Mouse (Mus musculus) cortical plate, adult 2 months (tissue): ENCODE results near the gene Hist1h2bq. TPM values are rescaled to one million over a fixed set of nuclear protein-coding genes. Genes with fewer than 3 reads are reported as not detected.
"Not testable (repeated sequence)": the region's sequence is repeated elsewhere in the genome, so short reads cannot be mapped to it uniquely, and the experiment has no call there.

ENCODE experiments used
- H3K27ac ChIP-seq: fragments of 200-500 bp; 2 replicates; pipeline ENCODE4 v1.5.1; 2012; ENCODE audit warnings: low read length, control low read depth, inconsistent platforms; ENCODE audit not compliant: insufficient read depth
- H3K4me1 ChIP-seq: fragments of 200-500 bp; 2 replicates; pipeline ENCODE4 v1.6.1; 2011; ENCODE audit warnings: low read length; ENCODE audit not compliant: control insufficient read depth, insufficient read depth
- H3K4me3 ChIP-seq: fragments of 200-500 bp; 2 replicates; pipeline ENCODE4 v1.5.1; 2011; ENCODE audit warnings: mild to moderate bottlenecking, low read length, control low read depth; ENCODE audit not compliant: insufficient read depth
- CTCF ChIP-seq: fragments of 200-500 bp; IDR thresholded peaks from 2 replicates; pipeline ENCODE4 v1.5.1; 2011; ENCODE audit warnings: mild to moderate bottlenecking, control low read depth, low read length; ENCODE audit not compliant: insufficient read depth; ENCODE audit errors: extremely low read depth
- POLR2A ChIP-seq: fragments of 200-500 bp; IDR thresholded peaks from 2 replicates; pipeline ENCODE4 v1.6.1; 2011; ENCODE audit warnings: mild to moderate bottlenecking, low read length, control low read depth; ENCODE audit not compliant: insufficient read depth; ENCODE audit errors: extremely low read depth
- polyA plus RNA-seq: library from polyadenylated mRNA; depleted of rRNA; stranded (reverse); fragments of >200 nt; gene quantifications from 2 replicates; pipeline ENCODE4 v1.2.3, GENCODE M21; 2012

Hist1h2bq gene
- polyA plus RNA-seq, 1 experiment = 1.7 TPM

DNA sequence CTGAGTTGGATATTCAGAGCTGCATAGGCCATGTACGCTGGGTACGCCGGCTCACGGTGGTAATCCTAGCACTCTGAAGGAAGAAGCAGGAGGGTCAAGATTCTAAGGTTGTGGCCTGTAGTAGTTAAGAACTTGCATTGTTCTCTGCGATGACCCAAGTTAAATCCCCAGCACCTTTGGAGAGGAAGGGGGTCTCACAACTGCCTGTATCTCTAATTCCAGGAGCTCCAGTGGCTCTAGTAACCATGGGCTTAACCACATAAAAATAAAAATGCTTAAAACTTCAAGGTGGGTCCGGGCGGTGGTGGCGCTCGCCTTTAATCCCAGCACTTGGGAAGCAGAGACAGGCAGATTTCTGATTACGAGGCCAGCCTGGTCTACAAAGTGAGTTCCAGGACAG is 20.3 kb upstream of the Hist1h2bq start:
- no peak overlapping the region for H3K4me3 ChIP-seq

DNA sequence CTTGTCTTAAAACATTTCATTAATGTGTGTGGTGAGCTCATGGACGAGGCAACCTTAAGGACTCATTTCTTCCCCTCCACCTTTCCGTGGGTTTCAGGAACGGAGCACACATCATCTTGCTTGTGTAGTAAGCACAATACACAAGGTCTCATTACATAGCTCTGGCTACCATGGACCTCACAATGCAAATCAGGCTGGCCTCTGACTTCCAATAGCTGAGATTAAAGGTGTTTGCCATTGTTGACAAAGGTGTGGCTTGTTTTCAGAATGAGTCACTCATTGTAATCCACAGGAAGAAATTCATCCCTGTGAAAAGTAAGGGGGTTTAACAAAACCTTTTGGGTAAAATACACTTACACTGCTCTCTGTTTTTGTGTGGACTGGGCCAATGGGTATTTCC is 18.5 kb upstream of the Hist1h2bq start:
- no peaks in the 10 kb centered on the region for H3K4me1 ChIP-seq
- no peak for TF ChIP-seq CTCF
- TF ChIP-seq POLR2A = no peak
- H3K27ac ChIP-seq = no peak overlapping the region
- no peak overlapping the region for H3K4me3 ChIP-seq

More for the DNA sequence above, 20.3 kb upstream of the Hist1h2bq start:
- TF ChIP-seq CTCF (no peak), POLR2A (no peak)
- Histone ChIP-seq H3K4me1 (no peaks in the 10 kb centered on the region), H3K27ac (no peak overlapping the region)

DNA sequence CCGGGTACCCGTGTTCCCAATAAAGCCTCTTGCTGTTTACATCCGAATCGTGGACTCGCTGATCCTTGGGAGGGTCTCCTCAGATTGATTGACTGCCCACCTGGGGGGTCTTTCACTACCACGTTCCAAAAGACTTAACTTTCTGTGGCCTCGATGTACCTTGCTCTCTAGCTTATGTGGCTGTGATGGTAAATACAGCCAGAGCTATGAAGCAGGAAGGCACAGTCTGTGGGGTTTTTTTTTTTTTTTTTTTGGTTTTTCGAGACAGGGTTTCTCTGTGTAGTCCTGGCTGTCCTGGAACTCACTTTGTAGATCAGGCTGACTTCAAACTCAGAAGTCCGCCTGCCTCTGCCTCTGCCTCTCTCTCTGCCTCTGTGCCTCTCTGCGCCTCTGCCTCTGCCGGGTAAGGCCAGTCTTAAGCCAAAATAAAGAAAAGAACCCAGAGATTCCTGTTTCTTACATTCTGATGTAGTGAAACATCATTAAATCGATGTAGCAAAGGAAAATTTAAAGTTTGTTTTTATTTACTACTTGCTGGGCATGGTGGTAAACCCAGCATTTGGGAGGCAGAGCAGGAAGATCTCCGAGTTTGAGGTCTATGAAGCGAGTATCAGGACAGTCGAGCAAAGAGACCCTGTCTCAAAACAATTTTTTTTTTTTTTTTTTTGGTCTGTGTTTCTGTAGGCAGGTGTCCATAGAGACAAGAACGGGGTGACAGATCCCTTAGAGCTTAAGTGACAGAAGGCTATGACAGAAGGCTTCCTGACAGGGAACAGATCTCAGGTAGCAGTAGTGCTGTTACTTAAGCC is 10.3 kb upstream of the Hist1h2bq start:
- H3K27ac ChIP-seq, H3K4me3 ChIP-seq, H3K4me1 ChIP-seq: not testable (repeated sequence)

DNA sequence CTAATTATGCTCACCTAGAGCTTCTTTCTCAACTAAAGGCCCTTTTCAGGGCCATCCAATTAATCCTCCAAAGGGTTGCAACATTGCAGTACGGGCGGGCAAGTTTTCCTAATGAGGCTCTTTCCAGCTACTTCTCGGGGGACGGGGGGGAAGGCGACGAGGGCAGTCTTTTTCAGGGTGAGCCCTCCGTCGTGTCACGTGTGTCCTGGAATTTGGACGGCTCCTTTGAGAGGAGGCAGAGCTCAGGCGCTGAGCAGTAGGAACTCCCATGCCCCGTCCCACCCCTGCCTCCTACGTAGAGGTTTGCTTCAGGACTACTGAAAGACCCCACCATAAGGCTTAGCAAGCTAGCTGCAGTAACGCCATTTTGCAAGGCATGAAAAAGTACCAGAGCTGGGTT is 2.1 kb upstream of the Hist1h2bq start:
- not testable (repeated sequence) for H3K4me3 ChIP-seq, H3K27ac ChIP-seq, H3K4me1 ChIP-seq

DNA sequence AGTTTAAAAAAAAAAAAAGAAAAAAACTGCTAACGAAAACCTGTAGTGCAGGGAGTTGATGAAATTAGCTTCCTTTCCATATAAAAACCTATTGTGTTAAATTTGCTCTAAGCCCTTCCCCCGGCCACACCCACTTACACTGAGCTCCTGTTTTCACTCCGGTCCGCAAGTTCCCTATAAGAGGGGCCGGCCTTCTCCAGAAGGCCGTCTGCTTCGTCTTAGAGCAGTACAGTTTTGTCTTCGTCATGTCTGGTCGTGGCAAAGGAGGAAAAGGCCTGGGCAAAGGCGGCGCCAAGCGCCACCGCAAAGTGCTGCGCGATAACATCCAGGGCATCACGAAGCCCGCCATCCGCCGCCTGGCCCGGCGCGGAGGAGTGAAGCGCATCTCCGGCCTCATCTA is 1.5 kb upstream of the Hist1h2bq start, which contains the start of gene Hist1h4m:
Hist1h4m (plus strand) TSS at position 208 of the 400 bp plus-strand sequence.
- not testable (repeated sequence) for H3K4me3 ChIP-seq, H3K4me1 ChIP-seq, H3K27ac ChIP-seq

DNA sequence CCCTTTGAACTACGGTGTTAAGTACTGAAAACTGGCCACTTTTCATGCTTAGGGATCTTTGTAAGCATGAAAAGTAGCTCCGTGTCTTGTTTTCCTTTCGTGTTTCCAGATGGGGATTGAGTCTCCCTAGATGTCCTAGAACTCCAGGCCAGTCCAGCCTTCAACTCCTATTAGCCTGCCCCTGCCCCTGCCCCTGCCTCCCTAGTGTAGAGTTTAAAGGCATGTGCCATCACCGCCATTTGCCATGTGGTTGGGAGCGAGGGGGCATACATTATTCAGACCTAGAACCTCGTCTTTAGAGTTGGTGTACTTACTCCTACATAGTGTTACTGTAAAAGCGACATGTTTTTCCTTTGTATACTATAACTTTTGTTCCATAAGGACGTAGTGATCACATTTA is 1.1 kb upstream of the Hist1h2bq start:
- not testable (repeated sequence) for H3K27ac ChIP-seq, H3K4me3 ChIP-seq, H3K4me1 ChIP-seq

DNA sequence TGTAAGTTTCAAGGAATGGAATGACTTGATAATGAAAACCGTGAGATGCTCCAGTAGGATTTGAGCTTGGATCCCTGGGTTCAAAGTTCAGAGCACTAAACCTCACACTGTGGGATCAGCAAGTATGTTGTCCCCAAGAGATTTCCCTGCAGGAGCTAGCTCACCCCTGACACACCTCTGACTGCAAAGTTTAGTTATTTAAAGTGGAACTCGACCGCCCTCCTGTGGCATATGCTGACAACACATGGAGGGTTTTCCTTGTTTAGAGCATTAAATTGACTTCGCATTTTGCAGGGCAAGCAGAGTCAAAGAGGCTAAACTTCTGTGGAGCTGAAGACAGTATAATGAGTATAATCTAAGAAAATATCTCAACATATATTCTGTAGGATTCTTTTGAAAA is 6.9 kb downstream of the Hist1h2bq start:
- H3K4me1 ChIP-seq, H3K27ac ChIP-seq, H3K4me3 ChIP-seq: not testable (repeated sequence)

DNA sequence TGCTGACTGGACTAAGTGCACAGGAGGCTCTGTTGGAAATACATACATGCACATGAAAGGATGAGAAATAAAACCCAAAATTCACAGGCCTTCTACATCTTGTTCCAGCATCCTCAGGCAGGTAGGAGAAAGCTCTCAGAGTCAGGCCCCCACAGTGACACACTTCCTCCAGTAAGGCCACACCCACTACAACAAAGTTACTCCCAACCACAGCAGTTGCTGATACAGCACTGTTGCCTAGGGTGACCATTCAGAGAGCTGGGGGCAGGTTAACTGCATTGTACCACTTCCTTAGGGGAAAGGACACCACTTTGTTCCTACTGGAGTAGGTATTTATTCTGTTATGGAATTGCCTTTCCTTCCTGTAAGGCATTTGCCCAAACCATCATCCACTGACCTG is 12.8 kb downstream of the Hist1h2bq start:
- not testable (repeated sequence) for H3K4me1 ChIP-seq, H3K27ac ChIP-seq, H3K4me3 ChIP-seq

DNA sequence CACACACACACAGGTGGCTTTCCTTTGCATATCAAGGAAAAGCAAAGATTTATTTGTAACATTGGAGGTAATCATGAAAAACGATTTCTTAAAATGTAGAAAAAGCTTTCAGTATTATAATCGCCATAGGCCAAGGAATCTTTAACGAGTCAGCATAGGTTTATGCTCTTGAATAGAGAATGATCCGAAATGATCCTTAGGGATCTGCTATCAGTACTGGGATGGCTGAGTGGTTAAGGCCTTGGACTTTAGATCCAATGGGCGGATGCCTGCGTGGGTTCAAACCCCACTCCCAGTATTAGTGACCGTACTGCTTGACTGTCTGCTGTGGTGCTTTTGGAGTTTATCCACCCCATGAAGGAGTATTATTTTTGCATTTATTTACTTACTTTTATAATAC is 14.4 kb downstream of the Hist1h2bq start:
- TF ChIP-seq POLR2A (no peak), CTCF (no peak)
- Histone ChIP-seq H3K27ac (no peak overlapping the region), H3K4me1 (0 out of 2 replicates have a peak, but pooled peaks cover 1% of the 10 kb centered on the region)

DNA sequence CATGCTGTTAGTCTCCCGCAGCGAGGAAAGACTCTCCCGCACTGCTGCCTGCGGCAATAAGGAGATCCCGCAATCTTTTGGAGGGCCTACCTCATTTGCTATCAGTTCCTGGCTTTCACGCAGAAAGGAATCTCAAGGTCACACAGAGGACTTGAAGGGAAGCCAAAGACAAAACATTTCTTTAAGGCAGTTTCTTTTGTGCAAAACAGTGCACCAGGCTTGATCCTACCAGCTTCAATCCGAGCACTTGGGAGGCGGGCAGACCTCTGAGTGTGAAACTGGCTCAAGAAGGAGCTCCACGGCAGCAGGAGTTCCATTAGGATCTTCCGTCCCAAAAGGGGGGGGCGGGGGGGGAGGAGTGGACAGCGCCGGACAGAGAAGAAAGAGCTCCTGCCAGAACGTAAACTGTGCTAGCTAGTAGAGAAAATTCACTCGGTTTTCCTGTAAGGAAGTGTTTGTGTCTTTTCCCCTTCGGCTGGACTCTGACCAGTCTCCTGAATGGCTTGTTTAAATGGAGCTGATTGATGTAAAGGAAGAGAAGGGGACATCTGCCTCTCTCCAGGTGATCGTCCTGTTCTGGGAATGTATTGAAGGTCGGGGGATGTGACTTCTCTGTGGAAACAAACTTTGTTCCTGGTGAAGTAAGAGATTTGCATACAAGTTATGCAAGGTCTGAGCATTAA is 19.3 kb downstream of the Hist1h2bq start:
- TF ChIP-seq CTCF = no peak
- TF ChIP-seq POLR2A = no peak
- H3K4me1 ChIP-seq = 0 out of 2 replicates have a peak, but pooled peaks cover 1% of the 10 kb centered on the region
- no peak overlapping the region for H3K4me3 ChIP-seq
- H3K27ac ChIP-seq = no peak overlapping the region

More for the DNA sequence above, 14.4 kb downstream of the Hist1h2bq start:
- no peak overlapping the region for H3K4me3 ChIP-seq

DNA sequence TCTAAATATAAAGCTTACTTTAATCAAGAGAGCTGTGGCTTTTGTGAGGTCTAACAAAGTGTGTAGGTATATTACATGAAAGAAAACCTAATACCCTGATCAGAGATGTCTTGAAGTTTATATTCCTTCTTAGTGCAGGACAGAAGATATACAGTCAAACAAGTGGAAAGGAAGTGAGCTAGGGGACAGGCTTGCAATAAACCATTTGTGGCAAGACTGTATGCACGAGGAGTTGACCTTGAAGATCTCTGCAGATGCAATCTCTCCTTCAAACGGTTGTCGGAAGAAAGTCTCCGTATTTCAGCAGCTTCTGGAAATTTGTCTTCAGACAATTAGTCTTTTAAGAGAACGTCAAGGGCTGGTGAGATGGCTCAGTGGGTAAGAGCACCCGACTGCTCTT is 20.1 kb downstream of the Hist1h2bq start:
- no peak for TF ChIP-seq CTCF
- TF ChIP-seq POLR2A = no peak
- no peak overlapping the region for H3K27ac ChIP-seq
- H3K4me3 ChIP-seq = no peak overlapping the region
- H3K4me1 ChIP-seq = 0 out of 2 replicates have a peak, but pooled peaks cover 1% of the 10 kb centered on the region
